Mouse (Mus musculus) frontal cortex, adult 2 months (tissue): ENCODE results near the gene Lrrc37a. TPM values are rescaled to one million over a fixed set of nuclear protein-coding genes. Genes with fewer than 3 reads are reported as not detected.
"Not testable (repeated sequence)": the region's sequence is repeated elsewhere in the genome, so short reads cannot be mapped to it uniquely, and the experiment has no call there.

Experiments
- DNase-seq, 2 experiments: peaks; one replicate each; pipeline ENCODE4 v3.0.0; 2022; ENCODE audit warnings: low spot score in 1 of 2; ENCODE audit errors: extremely low spot score in 1 of 2
- polyA plus RNA-seq: library from polyadenylated mRNA; depleted of rRNA; stranded (reverse); fragments of >200 nt; gene quantifications from 2 replicates; pipeline ENCODE4 v1.2.3, GENCODE M21; 2012; rRNA removed

Gene Lrrc37a
- not detected in 2 replicates for polyA plus RNA-seq

DNA sequence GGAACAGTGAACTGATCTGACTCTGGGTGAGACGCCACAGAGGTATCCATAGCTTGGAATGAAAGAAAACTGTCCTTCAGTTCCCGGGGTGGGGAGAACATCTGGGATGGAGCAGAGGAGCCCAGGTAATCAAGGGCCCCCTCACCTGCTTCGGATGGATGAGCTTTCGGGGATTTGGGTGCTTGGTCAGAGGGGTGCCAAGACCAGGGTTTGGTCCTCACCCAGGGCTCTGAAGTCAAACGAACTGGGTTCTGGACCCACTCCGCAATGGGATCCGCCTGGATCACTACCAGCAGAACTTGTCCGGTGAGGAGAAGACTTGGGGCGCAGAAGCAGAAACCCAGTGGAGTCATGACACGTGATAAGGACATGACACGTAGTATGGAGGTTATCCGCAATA is at the start of gene Lrrc37a:
Gene Lrrc37a (minus strand): TSS at position 101 of the 400 bp plus-strand sequence.
- DNase-seq: no peak

DNA sequence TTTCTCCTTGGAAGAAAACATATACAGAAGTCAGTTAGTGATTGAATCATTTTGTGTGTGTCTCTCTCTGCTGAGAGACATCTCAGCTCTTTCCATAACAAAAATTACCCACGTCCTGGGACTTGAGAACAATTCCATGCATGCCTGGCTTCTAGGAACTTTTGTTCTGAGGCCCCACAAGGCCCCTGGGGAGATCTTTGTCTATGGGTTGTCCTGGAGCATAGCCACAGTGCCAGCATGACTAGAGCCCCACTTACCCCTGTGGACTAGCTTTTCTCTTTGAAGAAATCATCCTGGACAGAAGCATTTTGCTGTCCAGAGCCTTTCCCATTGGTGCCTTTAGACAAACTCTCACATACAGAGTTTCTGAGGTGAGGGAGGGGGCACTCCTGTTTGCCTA is 30.6 kb upstream of the Lrrc37a start:
- DNase-seq: not testable (repeated sequence)

DNA sequence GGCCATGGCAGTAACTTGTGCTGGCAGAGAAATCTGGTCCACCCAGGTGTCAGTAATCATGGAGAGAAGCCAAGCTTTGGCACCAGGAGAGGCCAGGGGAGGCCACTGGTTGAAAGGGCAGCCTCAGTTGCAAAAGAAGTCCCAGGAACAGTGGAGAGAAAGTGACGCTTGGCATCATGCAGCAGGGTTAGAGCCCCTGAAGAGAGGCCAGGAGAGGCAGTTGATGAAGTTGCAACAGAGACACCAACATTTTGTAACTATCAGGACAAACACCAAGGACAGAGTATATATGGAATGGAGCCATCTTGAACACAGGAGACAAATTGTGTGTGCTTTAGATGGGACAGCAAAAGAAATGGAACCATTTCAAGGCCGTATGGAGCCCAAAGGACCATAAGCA is 7.7 kb upstream of the Lrrc37a start:
- DNase-seq: no peak

GRCm38 (mm10) chr11:103464443-103464842 is 40.0 kb downstream of the Lrrc37a start:
- DNase-seq: peak in 1 of 2 experiments; percentile 1

- DNase-seq: not testable (repeated sequence)
Observed at GRCm38 (mm10) chr11:103451105-103451504, 53.3 kb downstream of the Lrrc37a start.

DNA sequence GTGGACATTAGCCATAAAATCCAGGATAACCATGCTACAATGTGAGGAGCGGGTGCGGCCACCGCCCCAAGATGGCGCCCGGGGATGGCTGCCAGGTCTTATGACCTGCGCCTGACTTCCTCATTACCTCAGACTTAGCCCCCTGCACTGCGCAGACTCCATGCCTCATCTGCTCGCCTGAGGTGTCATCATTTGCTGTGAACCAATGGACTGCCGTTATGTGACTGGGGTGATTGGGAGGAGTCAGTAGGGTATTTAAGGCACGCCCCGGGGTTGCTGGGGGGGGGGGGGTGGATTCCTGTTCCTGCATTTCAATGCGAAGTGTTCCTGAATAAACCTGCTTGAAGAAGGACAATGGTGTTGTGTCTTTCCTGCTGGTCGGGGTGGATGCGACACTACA is 54.7 kb downstream of the Lrrc37a start:
- DNase-seq: not testable (repeated sequence)

DNA sequence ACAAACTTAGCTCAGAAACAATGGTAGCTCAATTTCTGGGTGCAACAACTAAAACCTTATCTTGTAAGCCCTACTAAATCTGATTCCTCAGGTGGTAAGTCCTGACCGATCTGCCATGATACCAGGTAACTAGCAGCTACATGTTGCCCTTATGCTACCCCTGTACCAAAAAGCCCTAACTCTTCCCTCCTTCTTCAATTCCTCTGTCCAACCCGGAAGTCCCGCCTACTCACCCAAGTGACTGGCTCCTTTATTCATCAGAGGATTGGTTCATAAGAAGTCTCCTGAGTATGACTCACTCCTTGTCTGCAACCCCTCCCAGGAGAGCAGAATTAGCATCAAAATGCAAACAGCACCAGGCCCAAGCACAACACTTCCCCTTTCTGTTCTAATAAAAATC is 60.7 kb downstream of the Lrrc37a start:
- no peak for DNase-seq

GRCm38 (mm10) chr11:103436282-103436681 is 68.1 kb downstream of the Lrrc37a start:
- DNase-seq: no peak

GRCm38 (mm10) chr11:103425031-103425430 is 79.4 kb downstream of the Lrrc37a start:
- DNase-seq: no peak

GRCm38 (mm10) chr11:103419667-103420066 is 84.7 kb downstream of the Lrrc37a start:
- no peak for DNase-seq

DNA sequence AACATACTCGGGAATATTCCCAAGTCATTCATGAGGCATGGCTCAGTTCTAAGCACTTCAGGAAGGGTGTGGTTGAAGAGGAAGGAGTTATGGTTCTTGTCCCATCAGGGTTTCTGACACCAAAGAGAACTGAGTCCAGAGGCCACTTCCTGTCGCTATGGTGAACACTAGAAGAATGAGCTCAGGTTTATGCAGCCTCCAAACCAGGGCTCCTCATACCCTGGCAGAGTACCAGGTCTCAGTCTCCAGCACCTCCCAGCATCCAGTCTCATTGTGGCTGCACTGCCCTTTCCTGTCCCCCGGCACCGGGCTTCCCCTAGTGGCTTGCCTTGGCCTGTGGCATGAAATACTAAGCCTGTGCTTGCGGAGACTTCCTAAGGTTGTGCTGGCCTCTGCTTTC is 85.2 kb downstream of the Lrrc37a start:
- no peak for DNase-seq

GRCm38 (mm10) chr11:103413516-103413915 is 90.9 kb downstream of the Lrrc37a start:
- no peak for DNase-seq

GRCm38 (mm10) chr11:103412950-103413423 is 91.4 kb downstream of the Lrrc37a start:
- DNase-seq: no peak

DNA sequence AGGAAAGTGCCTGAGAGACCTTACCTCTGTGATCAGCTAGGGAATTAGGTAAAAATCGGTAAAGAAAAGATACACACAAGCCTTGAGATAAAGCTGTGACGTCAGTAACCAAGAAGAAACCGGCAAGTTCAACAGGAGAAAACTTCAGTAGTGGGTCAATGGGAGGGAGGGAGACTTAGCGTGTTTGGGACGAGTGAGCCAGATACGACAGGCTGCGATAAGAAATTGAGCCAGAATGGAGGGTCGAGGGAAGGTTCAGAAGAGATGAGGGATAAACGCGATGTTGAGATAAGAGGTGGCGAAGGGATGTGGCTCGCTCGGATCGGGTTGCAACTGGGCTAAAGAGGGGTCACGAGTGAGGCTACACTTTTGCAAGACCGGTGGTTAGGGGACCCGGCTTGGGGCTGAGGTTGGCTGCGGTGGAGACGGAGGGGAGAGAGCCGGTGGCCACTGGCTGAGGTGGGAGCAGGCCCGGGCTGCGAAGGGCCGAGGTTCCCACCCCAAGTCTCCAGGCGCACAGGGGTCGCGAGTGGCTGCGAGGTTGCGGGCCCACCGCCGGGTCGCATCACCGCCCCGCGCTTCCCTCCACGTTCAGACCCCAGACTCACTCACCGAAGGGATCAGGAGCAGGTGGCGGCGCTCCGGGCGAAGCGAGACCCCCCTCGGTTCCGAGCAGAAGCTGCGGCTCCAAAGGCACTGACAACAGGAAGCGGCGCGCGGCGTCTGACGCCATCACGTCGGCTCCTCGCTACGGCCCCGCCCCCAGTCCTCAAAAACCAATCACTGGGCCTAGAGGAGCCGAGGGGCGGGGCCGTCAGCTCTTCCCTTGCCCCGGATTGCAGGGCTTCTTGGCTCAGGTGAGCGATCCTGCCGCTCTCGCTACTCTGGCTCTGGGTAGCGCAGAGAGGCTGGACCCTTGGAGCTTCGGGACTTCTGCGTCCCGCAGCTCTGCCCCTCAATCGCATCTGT is 92.1 kb downstream of the Lrrc37a start, which contains the start of gene Plekhm1:
Gene Plekhm1 (minus strand): TSS at position 707 of the 969 bp plus-strand sequence.
- peak; percentile 92 to 97 for DNase-seq

DNA sequence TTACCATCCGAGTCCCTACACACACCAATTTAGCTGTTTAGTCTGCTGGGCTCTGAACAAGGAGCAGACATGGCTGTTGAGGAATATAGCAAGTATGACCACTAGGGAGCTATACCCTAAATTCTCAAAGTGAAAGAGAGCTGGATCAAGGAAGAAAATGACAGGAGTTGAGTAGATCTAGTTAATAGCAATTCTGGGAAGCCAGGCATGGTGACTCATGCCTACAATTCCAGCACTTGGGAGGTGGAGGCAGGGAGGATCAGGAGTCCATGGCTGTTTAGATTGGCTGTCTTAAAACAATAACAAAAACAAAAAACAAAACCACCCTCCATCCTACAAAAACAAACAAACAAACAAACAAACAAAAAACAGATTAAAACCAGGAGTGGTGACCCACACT is 93.1 kb downstream of the Lrrc37a start:
- DNase-seq: no peak

GRCm38 (mm10) chr11:103408880-103409279 is 95.5 kb downstream of the Lrrc37a start:
- DNase-seq: no peak

DNA sequence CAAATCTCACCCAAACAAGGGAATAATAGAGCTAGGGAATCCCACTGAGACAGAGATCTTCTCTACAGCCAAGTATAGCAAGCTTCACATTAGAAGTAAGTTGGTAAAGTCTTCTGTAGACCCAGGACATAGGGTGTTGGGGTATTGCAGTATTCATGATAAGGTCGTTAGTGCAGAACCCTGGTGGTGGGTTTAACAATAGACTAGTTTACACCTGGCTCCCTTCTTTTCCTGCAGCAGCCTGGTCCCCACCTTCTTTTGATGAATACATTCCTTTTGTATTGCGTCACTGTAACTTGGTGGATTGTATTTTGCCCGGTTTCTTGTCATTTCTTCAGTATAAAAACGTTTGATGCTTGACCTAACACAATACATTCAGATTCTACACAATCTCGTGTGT is 97.3 kb downstream of the Lrrc37a start:
- DNase-seq: not testable (repeated sequence)

GRCm38 (mm10) chr11:103406551-103406950 is 97.8 kb downstream of the Lrrc37a start:
- DNase-seq: no peak

DNA sequence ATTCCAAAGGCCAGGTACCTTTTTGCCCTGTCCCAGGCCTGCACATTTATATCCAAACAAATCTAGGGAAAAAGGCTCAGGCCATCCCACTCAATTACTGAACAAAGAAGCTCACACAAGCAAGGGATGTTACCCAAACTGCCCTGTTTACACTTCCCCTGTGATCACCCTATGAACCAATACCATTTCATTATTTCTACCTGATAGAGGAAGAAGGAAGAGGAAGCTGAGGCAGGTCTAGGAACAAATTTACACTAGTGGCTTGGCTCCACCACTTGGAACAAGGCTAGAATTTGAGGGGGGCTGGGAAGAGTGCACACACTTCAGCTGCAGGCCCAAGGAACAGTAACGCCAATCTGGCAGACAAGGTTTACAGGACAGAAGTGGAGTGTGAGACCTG is 98.6 kb downstream of the Lrrc37a start:
- DNase-seq: no peak

- no peak for DNase-seq
Observed at GRCm38 (mm10) chr11:103404618-103405017, 99.8 kb downstream of the Lrrc37a start.

- no peak for DNase-seq
Observed at GRCm38 (mm10) chr11:103403776-103404175, 100.6 kb downstream of the Lrrc37a start.

DNA sequence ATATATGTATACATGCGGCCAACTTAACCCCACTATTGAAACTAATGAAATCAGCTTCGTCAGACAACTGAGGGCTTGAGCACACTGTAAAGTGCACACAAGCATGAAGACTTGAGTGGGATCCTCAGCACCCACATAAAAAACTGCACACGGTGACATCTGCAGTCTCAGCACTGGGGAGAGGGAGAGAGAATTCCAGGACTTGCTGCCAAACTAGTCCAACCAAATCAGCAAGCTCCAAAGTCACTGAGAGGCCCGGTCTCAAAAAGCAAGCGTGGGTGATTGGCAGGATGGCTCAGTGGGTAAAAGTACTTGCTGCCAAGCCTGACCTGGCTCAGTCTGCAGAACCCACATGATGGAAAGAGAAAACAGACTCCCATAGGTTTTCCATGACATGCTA is 101.7 kb downstream of the Lrrc37a start:
- DNase-seq: peak; percentile 38 to 49
